Mouse (Mus musculus) lung, postnatal 0 days (tissue): ENCODE measurements around the gene Metap1d.

ENCODE experiments used
- CTCF ChIP-seq: IDR thresholded peaks from 2 replicates; pipeline ENCODE4 v1.5.1; 2016; ENCODE audit warnings: antibody characterized with exemption, mild to moderate bottlenecking
- EP300 ChIP-seq: IDR thresholded peaks from 2 replicates; pipeline ENCODE4 v1.6.1; 2016; ENCODE audit warnings: antibody characterized with exemption, mild to moderate bottlenecking, control low read depth

- no peak for TF ChIP-seq CTCF
- TF ChIP-seq EP300 = no peak
Measured at GRCm38 (mm10) chr2:71461139-71461538, 8.1 kb downstream of the Metap1d start.
